Mouse (Mus musculus): Measurements from ENCODE around the gene Cdx2.

GRCm38 (mm10) chr5:147274174-147275141, 32.6 kb downstream of the Cdx2 start:
- TF ChIP-seq CTCF (IDR thresholded peaks at IDR 0.05; ENCODE audit: borderline replicate concordance, extremely low read depth, insufficient read depth, insufficient read length) (no peak), POLR2A (IDR thresholded peaks at IDR 0.05; ENCODE audit: borderline replicate concordance, extremely low read depth, insufficient read depth, insufficient read length, poor library complexity, severe bottlenecking) (no peak)

Data from brain, embryonic 14.5 days (tissue).